Mouse (Mus musculus): ENCODE measurements around the gene D630003M21Rik. TPM values are rescaled to one million over a fixed set of nuclear protein-coding genes. Genes with fewer than 3 reads are reported as not detected.
A peak's percentile ranks its signal among the peaks of the same experiment; 100 is the strongest.

D630003M21Rik gene
- polyA plus RNA-seq, 1 experiment from 2014 or later: 2.1 TPM

DNA sequence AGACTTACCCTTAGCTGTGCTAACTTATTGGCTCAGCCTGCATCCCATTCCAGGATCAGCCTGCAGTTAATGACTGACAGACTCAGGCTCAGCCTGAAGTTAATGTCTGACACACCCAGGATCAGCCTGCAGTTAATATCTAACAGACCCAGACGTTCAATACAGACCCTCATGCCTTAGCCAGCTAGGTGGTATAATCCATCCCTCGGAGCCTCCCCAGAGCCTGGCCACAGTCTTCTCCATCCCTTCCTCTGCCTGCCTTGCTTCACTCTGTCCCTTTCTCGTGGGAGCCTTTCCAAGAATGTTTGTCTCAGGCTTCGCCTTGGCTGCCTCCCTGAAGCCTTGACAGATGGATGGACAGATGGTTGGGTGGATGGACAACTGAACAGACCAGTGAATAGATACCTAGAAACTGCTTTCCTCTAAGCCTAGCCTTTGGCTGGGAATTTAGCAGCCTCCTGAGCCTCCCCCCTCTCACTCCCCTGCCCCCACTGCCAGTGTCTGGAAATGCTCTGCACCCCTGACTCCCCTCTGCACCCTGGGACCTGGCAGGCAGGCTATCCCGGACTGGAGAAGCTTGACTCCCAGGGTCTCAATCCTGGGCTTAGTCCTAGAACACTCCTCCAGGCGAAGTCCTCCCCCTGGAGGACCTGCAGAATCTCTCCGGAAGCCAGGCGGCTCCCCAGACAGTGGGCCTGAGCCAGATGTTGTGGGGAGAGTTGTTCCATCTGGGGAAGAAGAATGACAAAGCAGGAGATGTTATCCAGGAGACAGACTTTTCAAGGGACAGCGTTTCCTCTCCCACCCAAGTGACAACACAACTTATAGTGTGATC is 13.5 kb downstream of the D630003M21Rik start:
- H3K36me3 ChIP-seq: no peaks in the 10 kb centered on the region
- H3K9ac ChIP-seq: no peak overlapping the region
- H3K27ac ChIP-seq: no peak overlapping the region
- H3K4me3 ChIP-seq: no peak overlapping the region
- peaks cover 7% of the 10 kb centered on the region; the same call in 1 of the 2 replicates for H3K4me1 ChIP-seq (replicated peaks)
- peak; percentile 55; the same call in 1 of the 2 replicates for ATAC-seq (replicated peaks; ENCODE audit: insufficient number of reproducible peaks, insufficient read depth, low FRiP score, low read depth)
- H3K4me2 ChIP-seq: no peak overlapping the region
- WGBS: 45% methylated on average over 9 of the region's 9 CpGs
- 0 out of 2 replicates have a peak, but pooled peaks cover 3% of the 10 kb centered on the region for H3K27me3 ChIP-seq
- no peaks in the 10 kb centered on the region for H3K9me3 ChIP-seq (replicated peaks)

DNA sequence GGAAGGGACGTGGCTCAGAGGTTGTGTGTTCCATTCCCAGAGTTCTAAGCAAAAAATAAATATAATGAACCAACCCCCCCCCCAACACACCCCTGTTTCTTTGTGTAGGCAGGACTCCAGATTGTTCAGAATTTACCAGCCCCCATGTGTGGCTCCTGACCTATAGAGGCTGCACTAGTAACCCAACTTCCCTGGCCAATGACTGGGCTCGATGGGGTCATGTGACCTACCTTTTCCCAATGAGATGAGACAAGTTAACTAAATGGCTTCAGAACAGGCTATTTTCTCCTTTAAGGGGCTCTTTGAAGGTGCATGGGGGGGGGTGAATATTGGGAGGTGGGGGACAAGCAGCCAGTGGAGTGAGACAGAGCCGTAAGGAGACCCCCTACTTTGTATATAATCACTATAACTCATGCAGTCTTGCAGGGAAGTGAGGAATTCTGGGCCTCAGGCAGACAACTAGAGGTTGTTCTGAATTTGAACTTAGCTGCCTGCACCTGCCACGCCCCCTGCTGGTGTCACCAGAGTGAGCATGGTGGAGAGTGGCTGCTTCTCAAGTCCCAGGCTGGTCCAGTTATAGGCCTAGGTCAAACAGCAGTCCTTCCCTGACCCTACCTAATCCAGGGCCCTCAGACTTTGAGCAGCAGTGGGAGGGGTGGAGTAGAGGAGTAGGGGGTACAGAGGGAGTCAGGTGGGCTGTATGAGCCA is 17.1 kb downstream of the D630003M21Rik start:
- H3K4me3 ChIP-seq: no peak overlapping the region

GRCm38 (mm10) chr2:158210958-158211357 is 18.1 kb downstream of the D630003M21Rik start:
- no peak for ATAC-seq (replicated peaks; ENCODE audit: insufficient number of reproducible peaks, insufficient read depth, low FRiP score, low read depth)
- no peaks in the 10 kb centered on the region for H3K9me3 ChIP-seq (replicated peaks)

More for the DNA sequence above, 17.1 kb downstream of the D630003M21Rik start:
- no peaks in the 10 kb centered on the region for H3K36me3 ChIP-seq
- no peak overlapping the region for H3K27ac ChIP-seq
- peaks cover 3% of the 10 kb centered on the region; the same call in 1 of the 2 replicates for H3K27me3 ChIP-seq
- WGBS: 65% methylated on average over 4 of the region's 4 CpGs
- H3K9me3 ChIP-seq (replicated peaks): no peaks in the 10 kb centered on the region
- H3K9ac ChIP-seq: no peak overlapping the region
- peaks cover 18% of the 10 kb centered on the region for H3K4me1 ChIP-seq (replicated peaks)
- ATAC-seq (replicated peaks; ENCODE audit: insufficient number of reproducible peaks, insufficient read depth, low FRiP score, low read depth): 0 out of 2 replicates have a peak, but pooled peaks have one; percentile 20
- no peak overlapping the region for H3K4me2 ChIP-seq

DNA sequence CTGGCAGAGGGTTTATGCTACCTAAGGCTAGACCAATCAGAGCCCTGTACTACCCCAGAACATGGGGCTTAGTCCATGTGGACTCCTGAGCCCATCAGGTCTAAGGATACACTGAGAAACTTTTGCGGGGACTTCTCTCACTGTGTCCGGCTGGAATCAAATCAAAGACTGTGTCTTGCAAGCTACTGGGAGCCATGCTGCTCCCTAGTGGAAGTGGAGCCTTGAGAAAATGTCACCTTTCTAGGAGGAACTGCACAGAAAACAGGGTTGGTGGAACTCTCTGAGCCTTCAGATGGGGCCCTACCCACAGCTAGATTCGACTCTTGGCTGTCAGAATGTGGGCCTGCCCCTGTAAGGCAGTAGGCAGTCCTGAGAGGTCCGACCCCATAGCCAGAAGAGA is 18.5 kb downstream of the D630003M21Rik start:
- H3K4me3 ChIP-seq: no peak overlapping the region
- peaks cover 16% of the 10 kb centered on the region for H3K4me1 ChIP-seq (replicated peaks)
- H3K9ac ChIP-seq: no peak overlapping the region
- H3K4me2 ChIP-seq: no peak overlapping the region
- H3K27ac ChIP-seq: no peak overlapping the region
- no peak for ATAC-seq (replicated peaks; ENCODE audit: insufficient number of reproducible peaks, insufficient read depth, low FRiP score, low read depth)
- H3K36me3 ChIP-seq: no peaks in the 10 kb centered on the region
- H3K27me3 ChIP-seq: peaks cover 3% of the 10 kb centered on the region; the same call in 1 of the 2 replicates
- no peaks in the 10 kb centered on the region for H3K9me3 ChIP-seq (replicated peaks)
- 46% methylated on average over 4 of the region's 4 CpGs for WGBS

More at GRCm38 (mm10) chr2:158210958-158211357, 18.1 kb downstream of the D630003M21Rik start:
- H3K27ac ChIP-seq: no peak overlapping the region
- 27% methylated on average over 10 of the region's 10 CpGs for WGBS
- no peaks in the 10 kb centered on the region for H3K36me3 ChIP-seq
- peaks cover 16% of the 10 kb centered on the region for H3K4me1 ChIP-seq (replicated peaks)
- peak overlapping the region; percentile 22 for H3K4me2 ChIP-seq
- peaks cover 3% of the 10 kb centered on the region; the same call in 1 of the 2 replicates for H3K27me3 ChIP-seq
- no peak overlapping the region for H3K9ac ChIP-seq
- no peak overlapping the region for H3K4me3 ChIP-seq

- H3K27me3 ChIP-seq: peaks cover 3% of the 10 kb centered on the region; the same call in 1 of the 2 replicates
- H3K27ac ChIP-seq: no peak overlapping the region
- ATAC-seq (replicated peaks; ENCODE audit: insufficient number of reproducible peaks, insufficient read depth, low FRiP score, low read depth): no peak
- H3K36me3 ChIP-seq: no peaks in the 10 kb centered on the region
- H3K9ac ChIP-seq: no peak overlapping the region
- H3K9me3 ChIP-seq (replicated peaks): no peaks in the 10 kb centered on the region
- WGBS: 45% methylated on average over 9 of the region's 9 CpGs
- no peak overlapping the region for H3K4me3 ChIP-seq
- peaks cover 16% of the 10 kb centered on the region for H3K4me1 ChIP-seq (replicated peaks)
- no peak overlapping the region for H3K4me2 ChIP-seq
Measured at GRCm38 (mm10) chr2:158209776-158210175, 19.2 kb downstream of the D630003M21Rik start.

DNA sequence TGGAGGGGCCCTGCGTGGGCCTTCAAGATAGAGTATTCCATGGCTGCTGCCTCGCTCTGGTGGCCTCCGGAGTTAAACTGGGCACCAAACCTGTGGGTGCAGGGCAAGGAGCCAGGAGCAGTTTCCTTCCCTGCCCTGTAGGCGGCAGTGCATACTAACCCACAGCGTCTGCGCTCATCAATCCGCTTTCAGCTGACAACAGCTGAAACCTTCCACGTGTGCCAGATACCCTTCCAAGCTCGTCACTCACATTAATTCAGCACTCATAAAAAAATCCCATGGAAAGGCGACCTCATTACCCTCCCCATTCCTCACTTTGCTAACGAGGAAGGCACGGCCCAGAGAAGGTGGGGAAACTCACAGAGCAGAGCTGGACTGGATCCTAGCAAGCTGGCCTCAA is 21.2 kb downstream of the D630003M21Rik start:
- no peak for ATAC-seq (replicated peaks; ENCODE audit: insufficient number of reproducible peaks, insufficient read depth, low FRiP score, low read depth)
- Histone ChIP-seq H3K9ac (no peak overlapping the region), H3K36me3 (no peaks in the 10 kb centered on the region), H3K4me1 (replicated peaks) (peaks cover 16% of the 10 kb centered on the region), H3K9me3 (replicated peaks) (no peaks in the 10 kb centered on the region), H3K4me3 (no peak overlapping the region), H3K27ac (no peak overlapping the region), H3K4me2 (no peak overlapping the region), H3K27me3 (peaks cover 8% of the 10 kb centered on the region; the same call in 1 of the 2 replicates)
- 5% methylated on average over 12 of the region's 12 CpGs for WGBS

DNA sequence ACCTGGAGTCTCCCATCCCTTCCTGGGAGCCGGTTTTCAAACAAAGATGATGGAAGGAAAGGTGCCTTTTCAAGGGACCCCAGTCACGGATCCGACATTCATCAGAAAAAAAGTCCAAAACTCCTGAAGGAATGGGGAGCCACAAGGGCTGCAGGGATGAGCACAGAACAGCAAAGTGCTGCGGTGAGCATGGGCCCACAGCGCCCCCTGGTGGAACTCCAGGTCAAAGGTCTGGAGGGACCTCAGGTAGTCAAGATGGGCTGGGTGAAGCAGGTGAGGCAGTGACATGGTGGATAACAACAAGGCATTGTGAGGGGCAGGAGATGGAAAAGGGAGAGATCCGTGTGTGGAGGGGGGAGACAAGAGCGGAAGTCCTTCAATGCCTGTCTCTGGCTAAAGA is 24.9 kb downstream of the D630003M21Rik start:
- Histone ChIP-seq H3K4me1 (replicated peaks) (peaks cover 2% of the 10 kb centered on the region; the same call in 1 of the 2 replicates), H3K27ac (no peak overlapping the region), H3K9ac (no peak overlapping the region), H3K27me3 (peaks cover 8% of the 10 kb centered on the region; the same call in 1 of the 2 replicates), H3K4me3 (no peak overlapping the region), H3K4me2 (no peak overlapping the region), H3K36me3 (no peaks in the 10 kb centered on the region), H3K9me3 (replicated peaks) (no peaks in the 10 kb centered on the region)
- ATAC-seq (replicated peaks; ENCODE audit: insufficient number of reproducible peaks, insufficient read depth, low FRiP score, low read depth): no peak
- WGBS: 5% methylated on average over 7 of the region's 7 CpGs

DNA sequence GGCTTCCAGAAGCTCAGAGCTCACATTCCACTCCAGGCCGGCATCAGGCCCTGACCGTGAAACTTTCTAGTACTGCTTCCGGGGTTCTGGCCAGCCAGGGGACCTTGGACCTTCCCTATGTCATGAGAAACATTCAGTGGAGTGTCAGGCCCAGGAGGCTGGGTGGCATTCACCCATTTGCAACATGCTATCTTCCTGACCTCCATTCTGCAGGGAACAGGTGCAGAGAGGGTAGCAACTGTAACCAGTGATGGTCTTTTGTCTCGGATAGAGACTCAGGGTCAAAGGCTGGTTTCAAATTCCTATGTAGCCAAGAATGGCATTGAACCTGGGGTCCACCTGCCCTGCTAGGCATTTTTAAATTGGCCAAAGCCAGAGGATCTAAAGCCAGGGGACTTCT is 25.3 kb downstream of the D630003M21Rik start:
- H3K27ac ChIP-seq: no peak overlapping the region
- H3K4me2 ChIP-seq: no peak overlapping the region
- H3K4me3 ChIP-seq: no peak overlapping the region
- no peak for ATAC-seq (replicated peaks; ENCODE audit: insufficient number of reproducible peaks, insufficient read depth, low FRiP score, low read depth)
- H3K9ac ChIP-seq: no peak overlapping the region
- H3K36me3 ChIP-seq: no peaks in the 10 kb centered on the region
- H3K9me3 ChIP-seq (replicated peaks): no peaks in the 10 kb centered on the region
- H3K27me3 ChIP-seq: peaks cover 8% of the 10 kb centered on the region; the same call in 1 of the 2 replicates
- peaks cover 2% of the 10 kb centered on the region; the same call in 1 of the 2 replicates for H3K4me1 ChIP-seq (replicated peaks)
- 88% methylated on average over 4 of the region's 4 CpGs for WGBS

DNA sequence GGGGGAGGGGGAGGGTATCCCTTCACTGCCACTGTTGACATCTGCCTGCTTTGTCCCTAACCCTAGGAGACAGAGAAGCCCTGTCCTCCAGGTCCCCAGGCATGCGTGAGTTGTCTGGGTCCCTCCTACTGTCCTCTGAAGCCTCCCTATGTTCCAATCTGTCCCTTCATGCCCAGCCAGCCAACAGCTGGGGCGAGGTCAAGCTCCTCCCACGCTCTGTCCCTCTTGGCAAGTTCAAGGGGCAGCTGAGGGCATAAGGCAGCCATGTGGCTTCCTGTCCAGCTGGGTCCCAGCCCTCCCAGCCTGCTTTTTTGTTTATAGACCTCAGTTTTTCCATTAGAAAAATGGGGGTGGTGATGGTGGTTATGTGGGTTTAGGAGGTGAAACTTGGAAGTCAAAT is 29.7 kb downstream of the D630003M21Rik start:
- 75% methylated on average over 3 of the region's 3 CpGs for WGBS
- Histone ChIP-seq H3K27ac (no peak overlapping the region), H3K36me3 (no peaks in the 10 kb centered on the region)

GRCm38 (mm10) chr2:158198861-158199260 is 30.2 kb downstream of the D630003M21Rik start:
- H3K9me3 ChIP-seq (replicated peaks): no peaks in the 10 kb centered on the region
- no peak overlapping the region for H3K4me2 ChIP-seq
- H3K27ac ChIP-seq: no peak overlapping the region
- H3K36me3 ChIP-seq: no peaks in the 10 kb centered on the region
- H3K4me3 ChIP-seq: no peak overlapping the region
- H3K27me3 ChIP-seq: no peaks in the 10 kb centered on the region
- peaks cover 8% of the 10 kb centered on the region for H3K4me1 ChIP-seq (replicated peaks)
- no peak overlapping the region for H3K9ac ChIP-seq
- no peak for ATAC-seq (replicated peaks; ENCODE audit: insufficient number of reproducible peaks, insufficient read depth, low FRiP score, low read depth)
- WGBS: 86% methylated on average over 6 of the region's 6 CpGs

More for the DNA sequence above, 29.7 kb downstream of the D630003M21Rik start:
- no peak overlapping the region for H3K4me2 ChIP-seq
- H3K9me3 ChIP-seq (replicated peaks): no peaks in the 10 kb centered on the region
- no peak for ATAC-seq (replicated peaks; ENCODE audit: insufficient number of reproducible peaks, insufficient read depth, low FRiP score, low read depth)
- peaks cover 8% of the 10 kb centered on the region for H3K4me1 ChIP-seq (replicated peaks)
- H3K9ac ChIP-seq: no peak overlapping the region
- no peaks in the 10 kb centered on the region for H3K27me3 ChIP-seq
- no peak overlapping the region for H3K4me3 ChIP-seq

DNA sequence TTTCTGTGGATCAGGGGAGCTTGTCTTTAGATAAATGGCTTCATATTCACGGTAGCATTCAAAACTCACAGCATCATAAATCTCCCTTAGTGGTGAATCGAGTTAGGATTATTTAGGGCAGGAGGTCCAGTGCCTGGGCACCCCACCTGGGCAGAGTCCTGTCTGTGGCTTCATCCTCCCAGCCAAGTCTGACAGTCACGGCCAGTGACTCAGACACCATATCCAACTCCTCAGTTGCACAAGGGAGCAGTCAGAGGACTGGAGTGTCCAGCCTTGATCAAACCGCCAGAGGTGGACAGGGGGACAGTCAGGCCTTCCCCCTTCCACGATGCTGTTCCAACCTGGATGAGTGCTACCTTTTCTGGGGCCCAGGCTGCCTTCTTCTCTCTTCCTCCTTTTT is 31.1 kb downstream of the D630003M21Rik start:
- Histone ChIP-seq H3K27me3 (no peaks in the 10 kb centered on the region), H3K9ac (no peak overlapping the region), H3K27ac (no peak overlapping the region), H3K4me1 (replicated peaks) (peaks cover 8% of the 10 kb centered on the region), H3K36me3 (no peaks in the 10 kb centered on the region), H3K4me2 (no peak overlapping the region), H3K4me3 (no peak overlapping the region), H3K9me3 (replicated peaks) (no peaks in the 10 kb centered on the region)
- WGBS: 77% methylated on average over 5 of the region's 5 CpGs
- ATAC-seq (replicated peaks; ENCODE audit: insufficient number of reproducible peaks, insufficient read depth, low FRiP score, low read depth): no peak

All from heart, embryonic 15.5 days (tissue).